Mouse (Mus musculus) MEL (cell line): ENCODE results near the gene Fndc3b. TPM values are rescaled to one million over a fixed set of nuclear protein-coding genes. Genes with fewer than 3 reads are reported as not detected.

ENCODE experiments used
- DNase-seq: peaks from one replicate; pipeline ENCODE4 v3.0.0; 2011; ENCODE audit warnings: low read depth, low spot score
- H3K27ac ChIP-seq: 2 replicates; pipeline ENCODE4 v1.5.1; 2012; ENCODE audit warnings: low read depth, mild to moderate bottlenecking, control low read depth, low read length, moderate library complexity; ENCODE audit not compliant: control insufficient read depth
- H3K27me3 ChIP-seq, 2 experiments: fragments of 150-350 bp in 1 of 2; sonication (generic) in 1 of 2; 2 replicates each; pipeline ENCODE4 v1.6.1; 2012; ENCODE audit warnings: low read length in 2 of 2, mild to moderate bottlenecking in 2 of 2, improper control_type of control experiment in 1 of 2, moderate library complexity in 1 of 2; ENCODE audit not compliant: insufficient read depth in 2 of 2, control insufficient read depth in 1 of 2
- H3K36me3 ChIP-seq, 2 experiments: 2 replicates each; pipeline ENCODE4 v1.6.1; 2012 to 2014; ENCODE audit warnings: low read length in 2 of 2, improper control_type of control experiment in 1 of 2, inconsistent platforms in 1 of 2, mild to moderate bottlenecking in 1 of 2; ENCODE audit not compliant: insufficient read depth in 2 of 2, control insufficient read depth in 1 of 2
- H3K4me1 ChIP-seq, 2 experiments: fragments of 150-350 bp in 1 of 2; sonication (generic) in 1 of 2; 2 replicates each; pipeline ENCODE4 v1.6.1; 2012; ENCODE audit warnings: low read length in 2 of 2, improper control_type of control experiment in 1 of 2, mild to moderate bottlenecking in 1 of 2; ENCODE audit not compliant: insufficient read depth in 2 of 2, control insufficient read depth in 1 of 2
- H3K4me3 ChIP-seq, 2 experiments: fragments of 150-350 bp in 1 of 2; sonication (generic) in 1 of 2; 2 replicates each; pipeline ENCODE4 v1.5.1; 2012; ENCODE audit warnings: low read depth in 2 of 2, low read length in 2 of 2, mild to moderate bottlenecking in 2 of 2, moderate library complexity in 2 of 2, control low read depth in 1 of 2, improper control_type of control experiment in 1 of 2; ENCODE audit not compliant: control insufficient read depth in 1 of 2, insufficient read depth in 1 of 2
- H3K79me2 ChIP-seq: 2 replicates; pipeline ENCODE4 v1.6.1; 2012; ENCODE audit warnings: mild to moderate bottlenecking, low read length, moderate library complexity; ENCODE audit not compliant: control insufficient read depth, poor library complexity, insufficient read depth
- H3K9ac ChIP-seq: 2 replicates; pipeline ENCODE4 v1.6.1; 2012; ENCODE audit warnings: low read depth, mild to moderate bottlenecking, control low read depth, low read length, moderate library complexity; ENCODE audit not compliant: control insufficient read depth, poor library complexity, severe bottlenecking
- H3K9me3 ChIP-seq: fragments of 150-350 bp; sonication (generic); replicated peaks from 2 replicates; pipeline ENCODE4 v1.6.1; 2012; ENCODE audit warnings: mild to moderate bottlenecking, low read length, improper control_type of control experiment, moderate library complexity; ENCODE audit not compliant: insufficient read depth
- CHD2 ChIP-seq: IDR thresholded peaks from 2 replicates; pipeline ENCODE4 v1.6.1; 2011; ENCODE audit warnings: low read length, improper control_type of control experiment
- E2F4 ChIP-seq: IDR thresholded peaks from 2 replicates; pipeline ENCODE4 v1.6.1; 2011; ENCODE audit warnings: low read depth, low read length, improper control_type of control experiment, borderline replicate concordance
- ELF1 ChIP-seq: IDR thresholded peaks from 2 replicates; pipeline ENCODE4 v1.6.1; 2014; ENCODE audit warnings: low read depth, mild to moderate bottlenecking, inconsistent platforms, low read length, improper control_type of control experiment, moderate library complexity
- ETS1 ChIP-seq: IDR thresholded peaks from 2 replicates; pipeline ENCODE4 v1.6.1; 2012; ENCODE audit warnings: low read depth, mild to moderate bottlenecking, inconsistent platforms, low read length, improper control_type of control experiment, moderate library complexity
- GATA1 ChIP-seq: IDR thresholded peaks from 2 replicates; pipeline ENCODE4 v1.6.1; 2011; ENCODE audit warnings: low read depth, low read length, improper control_type of control experiment
- HCFC1 ChIP-seq: IDR thresholded peaks from 2 replicates; pipeline ENCODE4 v1.6.1; 2012; ENCODE audit warnings: low read depth, mild to moderate bottlenecking, inconsistent platforms, low read length, improper control_type of control experiment, moderate library complexity
- KAT2A ChIP-seq: conservative IDR thresholded peaks from 2 replicates; pipeline ENCODE4 v1.6.1; 2012; ENCODE audit warnings: low read depth, low read length, improper control_type of control experiment, inconsistent platforms
- MAZ ChIP-seq: IDR thresholded peaks from 2 replicates; pipeline ENCODE4 v1.6.1; 2012; ENCODE audit warnings: low read depth, mild to moderate bottlenecking, inconsistent platforms, low read length, improper control_type of control experiment
- MEF2A ChIP-seq: IDR thresholded peaks from 2 replicates; pipeline ENCODE4 v1.6.1; 2014; ENCODE audit warnings: low read depth, mild to moderate bottlenecking, inconsistent platforms, low read length, improper control_type of control experiment; ENCODE audit not compliant: poor library complexity, insufficient replicate concordance, severe bottlenecking; ENCODE audit errors: extremely low read depth
- MXI1 ChIP-seq: IDR thresholded peaks from 2 replicates; pipeline ENCODE4 v1.6.1; 2011; ENCODE audit warnings: mild to moderate bottlenecking, low read depth, low read length, improper control_type of control experiment
- MYB ChIP-seq: IDR thresholded peaks from 2 replicates; pipeline ENCODE4 v1.6.1; 2011; ENCODE audit warnings: mild to moderate bottlenecking, low read depth, low read length, improper control_type of control experiment
- MYC ChIP-seq: IDR thresholded peaks from 2 replicates; pipeline ENCODE4 v1.6.1; 2011; ENCODE audit warnings: low read depth, mild to moderate bottlenecking, low read length, improper control_type of control experiment, moderate library complexity
- POLR2A ChIP-seq, 2 experiments: IDR thresholded peaks; 2 replicates each; pipeline ENCODE4 v1.6.1; 2011 to 2012; ENCODE audit warnings: low read length in 2 of 2, mild to moderate bottlenecking in 2 of 2, control low read depth in 1 of 2, improper control_type of control experiment in 1 of 2, low read depth in 1 of 2, moderate library complexity in 1 of 2; ENCODE audit not compliant: control insufficient read depth in 1 of 2, insufficient read depth in 1 of 2, poor library complexity in 1 of 2
- POLR2AphosphoS5 ChIP-seq: IDR thresholded peaks from 2 replicates; pipeline ENCODE4 v1.6.1; 2012; ENCODE audit warnings: low read depth, borderline replicate concordance, mild to moderate bottlenecking, inconsistent platforms, low read length, moderate library complexity, mixed read lengths
- RAD21 ChIP-seq: IDR thresholded peaks from 2 replicates; pipeline ENCODE4 v1.6.1; 2011; ENCODE audit warnings: mild to moderate bottlenecking, low read depth, low read length, improper control_type of control experiment
- TBP ChIP-seq: IDR thresholded peaks from 2 replicates; pipeline ENCODE4 v1.8.0; 2011; ENCODE audit warnings: low read depth, low read length, improper control_type of control experiment
- TCF12 ChIP-seq: IDR thresholded peaks from 2 replicates; pipeline ENCODE4 v1.6.1; 2014; ENCODE audit warnings: low read depth, mild to moderate bottlenecking, inconsistent platforms, low read length, improper control_type of control experiment, moderate library complexity
- UBTF ChIP-seq: IDR thresholded peaks from 2 replicates; pipeline ENCODE4 v1.6.1; 2012; ENCODE audit warnings: low read depth, mild to moderate bottlenecking, inconsistent platforms, low read length, improper control_type of control experiment, moderate library complexity, borderline replicate concordance; ENCODE audit not compliant: insufficient read depth
- USF1 ChIP-seq: IDR thresholded peaks from 2 replicates; pipeline ENCODE4 v1.6.1; 2014; ENCODE audit warnings: low read depth, mild to moderate bottlenecking, inconsistent platforms, low read length, improper control_type of control experiment, moderate library complexity
- ZC3H11A ChIP-seq: IDR thresholded peaks from 2 replicates; pipeline ENCODE4 v1.6.1; 2012; ENCODE audit warnings: low read depth, mild to moderate bottlenecking, inconsistent platforms, low read length, improper control_type of control experiment
- ZMIZ1 ChIP-seq: IDR thresholded peaks from 2 replicates; pipeline ENCODE4 v1.6.1; 2012; ENCODE audit warnings: low read depth, mild to moderate bottlenecking, inconsistent platforms, low read length, improper control_type of control experiment, moderate library complexity
- ZNF384 ChIP-seq: IDR thresholded peaks from 2 replicates; pipeline ENCODE4 v1.6.1; 2012; ENCODE audit warnings: low read depth, mild to moderate bottlenecking, inconsistent platforms, low read length, improper control_type of control experiment
- polyA plus RNA-seq, 2 experiments: library from polyadenylated mRNA; stranded (reverse) in 1 of 2; unstranded in 1 of 2; fragments of >175 nt in 1 of 2; fragments of >200 nt in 1 of 2; gene quantifications; 2 replicates each; pipeline versions ENCODE4 v1.2.1 to v1.2.4; 2012; ENCODE audit warnings: low replicate concordance in 2 of 2, low read depth in 1 of 2; ENCODE audit not compliant: insufficient read length in 2 of 2, insufficient read depth in 1 of 2, missing spikeins in 1 of 2
- total RNA-seq: library from RNA; depleted of rRNA; stranded (reverse); fragments of 300-350 nt; gene quantifications from 2 replicates; pipeline ENCODE4 v1.2.3, GENCODE M21; 2012

Fndc3b gene
- total and polyA plus RNA-seq, 3 experiments, result not detected

DNA sequence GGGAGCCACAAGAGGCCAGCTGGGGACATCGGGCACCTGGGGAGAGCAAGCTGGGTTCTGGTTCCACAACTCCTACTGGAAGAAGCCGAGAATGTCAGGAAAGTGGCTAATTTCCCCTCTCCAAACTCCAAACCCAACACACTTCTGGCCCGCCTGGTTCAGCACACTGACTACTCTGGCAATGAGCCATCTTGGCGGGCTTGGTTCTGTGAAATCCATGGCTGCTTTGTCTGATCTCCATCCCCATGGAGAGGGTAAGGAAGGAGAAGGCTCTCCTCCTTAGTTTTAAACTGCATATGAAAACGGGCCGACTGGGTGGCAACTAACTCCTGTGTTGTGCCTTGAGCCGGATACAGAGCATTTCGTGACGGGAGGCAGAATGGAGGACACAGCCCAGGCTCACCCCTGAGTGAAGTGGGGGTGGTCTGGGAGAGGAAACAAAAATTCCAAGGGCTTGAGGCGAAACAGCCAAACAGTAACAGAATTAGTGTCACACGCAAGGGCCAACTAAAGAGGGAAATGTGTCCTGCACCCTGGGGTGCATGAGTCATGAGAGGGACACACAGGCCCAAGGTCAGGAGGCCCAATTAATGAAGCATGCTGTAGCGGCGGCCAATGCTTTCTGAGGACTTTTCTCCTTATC lies 280.4 kb downstream of the Fndc3b start:
- Histone ChIP-seq H3K27me3 (no peaks in the 10 kb centered on the region; a peak in 1 of 4 replicates), H3K4me3 (no peak overlapping the region), H3K27ac (no peak overlapping the region), H3K36me3 (no peaks in the 10 kb centered on the region), H3K79me2 (no peaks in the 10 kb centered on the region), H3K4me1 (no peaks in the 10 kb centered on the region), H3K9me3 (no peaks in the 10 kb centered on the region), H3K9ac (no peak overlapping the region)
- TF ChIP-seq HCFC1 (no peak), TBP (no peak), MAZ (no peak), POLR2AphosphoS5 (no peak), ZMIZ1 (no peak), MYB (no peak), ELF1 (no peak), MXI1 (no peak), MEF2A (no peak), GATA1 (no peak), E2F4 (no peak), ZNF384 (no peak), TCF12 (no peak), MYC (no peak), ZC3H11A (no peak), CHD2 (no peak), USF1 (no peak), POLR2A (IDR thresholded peaks at IDR 0.05; ENCODE audit: control insufficient read depth in 1 of 2, insufficient read depth in 1 of 2, low read depth in 1 of 2, low read length in 2 of 2, poor library complexity in 1 of 2) (no peak), KAT2A (no peak)
- no peak for DNase-seq

DNA sequence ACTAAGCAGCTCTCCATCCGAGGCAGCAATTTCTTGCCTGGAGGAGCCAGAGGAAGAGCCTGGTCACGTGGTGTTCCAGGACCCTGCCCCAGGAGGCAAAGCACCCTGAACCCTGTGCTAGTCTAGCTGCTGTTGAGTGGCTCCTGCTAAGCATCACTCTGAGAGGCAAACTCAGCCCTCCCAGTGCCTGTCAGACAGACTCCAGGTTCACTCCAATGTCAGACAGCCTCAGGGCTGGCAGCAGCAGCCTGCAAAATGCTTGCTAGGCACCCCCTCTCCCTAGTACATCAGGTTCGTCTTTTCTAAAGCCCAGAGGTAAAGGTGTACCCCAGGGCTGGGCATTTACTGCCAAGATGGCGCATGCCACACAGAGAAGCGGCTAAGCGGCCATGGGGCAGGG lies 283.7 kb downstream of the Fndc3b start:
- H3K4me3 ChIP-seq, result no peak overlapping the region
- no peaks in the 10 kb centered on the region for H3K27me3 ChIP-seq
- H3K36me3 ChIP-seq, result no peaks in the 10 kb centered on the region
- no peaks in the 10 kb centered on the region for H3K4me1 ChIP-seq
- no peak for DNase-seq
- no peak overlapping the region for H3K9ac ChIP-seq
- no peaks in the 10 kb centered on the region for H3K9me3 ChIP-seq
- no peak for TF ChIP-seq CHD2
- no peak for TF ChIP-seq UBTF
- no peak for TF ChIP-seq RAD21
- TF ChIP-seq ETS1, result no peak
- no peak overlapping the region for H3K27ac ChIP-seq
- no peaks in the 10 kb centered on the region for H3K79me2 ChIP-seq
